Mouse (Mus musculus) limb, embryonic 12.5 days (tissue): Measurements from ENCODE around the gene Sigirr. TPM values are rescaled to one million over a fixed set of nuclear protein-coding genes. Genes with fewer than 3 reads are reported as not detected.

Source experiments
- ATAC-seq: fragments of 200-750 bp; cut with Nextera tagmentation; 2 replicates; pipeline ENCODE4 v1.8.0; 2017; ENCODE audit warnings: low read depth, moderate TSS enrichment; ENCODE audit not compliant: insufficient number of reproducible peaks, insufficient read depth, low FRiP score, low TSS enrichment
- H3K27ac ChIP-seq: fragments of 300-500 bp; sonication (generic); 2 replicates; pipeline ENCODE4 v1.5.1; 2016; ENCODE audit warnings: mild to moderate bottlenecking, moderate library complexity
- H3K27me3 ChIP-seq: fragments of 300-500 bp; sonication (generic); 2 replicates; pipeline ENCODE4 v1.6.1; 2016; ENCODE audit warnings: mild to moderate bottlenecking, moderate library complexity
- H3K36me3 ChIP-seq: fragments of 300-500 bp; sonication (generic); 2 replicates; pipeline ENCODE4 v1.6.1; 2016; ENCODE audit warnings: mild to moderate bottlenecking, moderate library complexity
- H3K4me1 ChIP-seq: fragments of 300-500 bp; sonication (generic); replicated peaks from 2 replicates; pipeline ENCODE4 v1.6.1; 2016
- H3K4me2 ChIP-seq: fragments of 300-500 bp; sonication (generic); 2 replicates; pipeline ENCODE4 v1.6.1; 2016; ENCODE audit warnings: mild to moderate bottlenecking, moderate library complexity
- H3K4me3 ChIP-seq: fragments of 300-500 bp; sonication (generic); replicated peaks from 2 replicates; pipeline ENCODE4 v1.5.1; 2016; ENCODE audit warnings: mild to moderate bottlenecking
- H3K9ac ChIP-seq: fragments of 300-500 bp; sonication (generic); replicated peaks from 2 replicates; pipeline ENCODE4 v1.6.1; 2016; ENCODE audit warnings: mild to moderate bottlenecking, moderate library complexity
- H3K9me3 ChIP-seq: fragments of 300-500 bp; sonication (generic); 2 replicates; pipeline ENCODE4 v1.6.1; 2016; ENCODE audit warnings: mild to moderate bottlenecking, moderate library complexity
- WGBS: fragments of 180-500 bp; shearing (Covaris S2); methylation state at CpG from one replicate; pipeline ENCODE4 v1.1.7; 2016; 5-methylcytosine and 5-hydroxymethylcytosine counted together
- polyA plus RNA-seq: library from polyadenylated mRNA; unstranded; fragments of >200 nt; fragmentation: Nextera tagmentation; extraction: Ambion mirVana; gene quantifications from 2 replicates; pipeline ENCODE4 v1.2.1, GENCODE M21; 2016

Sigirr gene
- polyA plus RNA-seq, 1 experiment from 2014 or later: 2.5 TPM

GRCm38 (mm10) chr7:141131024-141131820 lies 30.9 kb upstream of the Sigirr start:
- under 1% methylated on average over 59 of the region's 59 CpGs for WGBS
- Histone ChIP-seq H3K4me2 (peak overlapping the region; percentile 84), H3K4me3 (peak overlapping the region; percentile 88), H3K9ac (peak overlapping the region; percentile 89), H3K36me3 (peaks cover 24% of the 10 kb centered on the region), H3K27ac (peak overlapping the region; percentile 64; the same call in 1 of the 2 replicates), H3K9me3 (no peaks in the 10 kb centered on the region), H3K27me3 (no peaks in the 10 kb centered on the region), H3K4me1 (peaks cover 14% of the 10 kb centered on the region)
- peak; percentile 98 for ATAC-seq

- Histone ChIP-seq H3K27ac (peak overlapping the region; percentile 89), H3K9ac (peak overlapping the region; percentile 66), H3K4me3 (peak overlapping the region; percentile 56), H3K4me2 (peak overlapping the region; percentile 69), H3K27me3 (0 out of 2 replicates have a peak, but pooled peaks cover under 1% of the 10 kb centered on the region), H3K36me3 (no peaks in the 10 kb centered on the region), H3K4me1 (peaks cover 4% of the 10 kb centered on the region; the same call in 1 of the 2 replicates), H3K9me3 (no peaks in the 10 kb centered on the region)
- whole genome bisulfite sequencing: 3% methylated on average over 15 of the region's 15 CpGs
- no peak; the same call in 1 of the 2 replicates for ATAC-seq
Observed at GRCm38 (mm10) chr7:141123517-141123856, 23.1 kb upstream of the Sigirr start.

GRCm38 (mm10) chr7:141122689-141123516 lies 22.5 kb upstream of the Sigirr start:
- Histone ChIP-seq H3K9ac (peak overlapping the region; percentile 66), H3K27ac (peak overlapping the region; percentile 89), H3K36me3 (no peaks in the 10 kb centered on the region), H3K4me3 (peak overlapping the region; percentile 56), H3K27me3 (peaks cover 6% of the 10 kb centered on the region; the same call in 1 of the 2 replicates), H3K9me3 (no peaks in the 10 kb centered on the region), H3K4me1 (peaks cover 4% of the 10 kb centered on the region; the same call in 1 of the 2 replicates), H3K4me2 (peak overlapping the region; percentile 69)
- peak; percentile 99 for ATAC-seq
- 1% methylated on average over 29 of the region's 29 CpGs for WGBS

- Histone ChIP-seq H3K4me2 (peak within 1 kb of the TSS; percentile 69), H3K27ac (peak within 1 kb of the TSS; percentile 89), H3K4me3 (peak within 1 kb of the TSS; percentile 56), H3K27me3 (peaks cover 11% of the 10 kb centered on the region; the same call in 1 of the 2 replicates), H3K9ac (peak within 1 kb of the TSS; percentile 66), H3K36me3 (no peaks in the 10 kb centered on the region), H3K4me1 (peaks cover 4% of the 10 kb centered on the region; the same call in 1 of the 2 replicates), H3K9me3 (no peaks in the 10 kb centered on the region)
- no peak for ATAC-seq
- WGBS: 39% methylated on average over 14 of the region's 14 CpGs
Observed at GRCm38 (mm10) chr7:141122245-141122644, 21.9 kb upstream of the Sigirr start, which contains the start of gene Ptdss2. TSS of gene Ptdss2 (plus strand) at chr7:141122382.

DNA sequence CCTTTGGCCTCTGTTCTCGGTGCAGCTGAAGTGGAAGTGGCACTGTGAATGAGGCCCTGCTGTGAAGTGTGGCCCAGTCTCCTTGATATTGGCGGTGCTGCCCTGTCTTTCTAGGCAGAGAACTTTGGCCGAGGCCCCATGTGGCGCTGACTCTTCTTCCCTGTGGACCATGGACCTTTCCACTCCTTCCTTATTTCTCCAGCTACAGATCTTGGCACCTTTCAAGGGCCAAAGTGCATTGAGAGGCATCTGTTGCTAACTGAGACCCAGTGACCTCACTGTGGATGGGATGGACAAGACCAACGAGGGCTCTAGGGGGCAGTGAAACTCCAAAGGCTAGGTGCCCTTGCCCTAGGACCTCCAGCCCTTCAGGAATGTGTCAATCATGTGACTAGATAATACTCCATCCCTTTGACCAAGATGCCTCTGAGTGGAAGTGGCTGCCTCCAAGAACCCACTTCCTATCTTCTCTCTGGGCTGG lies 20.7 kb upstream of the Sigirr start:
- Histone ChIP-seq H3K4me3 (no peak overlapping the region), H3K9me3 (no peaks in the 10 kb centered on the region), H3K27ac (no peak overlapping the region), H3K36me3 (no peaks in the 10 kb centered on the region), H3K4me1 (peaks cover 4% of the 10 kb centered on the region; the same call in 1 of the 2 replicates), H3K4me2 (no peak overlapping the region), H3K9ac (no peak overlapping the region), H3K27me3 (peaks cover 19% of the 10 kb centered on the region; the same call in 1 of the 2 replicates)
- WGBS: 76% methylated on average over 5 of the region's 5 CpGs
- no peak for ATAC-seq

GRCm38 (mm10) chr7:141120605-141121004 lies 20.2 kb upstream of the Sigirr start:
- H3K27me3 ChIP-seq: peaks cover 24% of the 10 kb centered on the region; the same call in 1 of the 2 replicates
- no peak for ATAC-seq
- no peak overlapping the region for H3K27ac ChIP-seq
- H3K9ac ChIP-seq: no peak overlapping the region
- no peak overlapping the region for H3K4me2 ChIP-seq
- H3K4me3 ChIP-seq: no peak overlapping the region
- peaks cover 4% of the 10 kb centered on the region; the same call in 1 of the 2 replicates for H3K4me1 ChIP-seq
- H3K36me3 ChIP-seq: no peaks in the 10 kb centered on the region
- H3K9me3 ChIP-seq: no peaks in the 10 kb centered on the region
- 90% methylated on average over 3 of the region's 3 CpGs for WGBS

DNA sequence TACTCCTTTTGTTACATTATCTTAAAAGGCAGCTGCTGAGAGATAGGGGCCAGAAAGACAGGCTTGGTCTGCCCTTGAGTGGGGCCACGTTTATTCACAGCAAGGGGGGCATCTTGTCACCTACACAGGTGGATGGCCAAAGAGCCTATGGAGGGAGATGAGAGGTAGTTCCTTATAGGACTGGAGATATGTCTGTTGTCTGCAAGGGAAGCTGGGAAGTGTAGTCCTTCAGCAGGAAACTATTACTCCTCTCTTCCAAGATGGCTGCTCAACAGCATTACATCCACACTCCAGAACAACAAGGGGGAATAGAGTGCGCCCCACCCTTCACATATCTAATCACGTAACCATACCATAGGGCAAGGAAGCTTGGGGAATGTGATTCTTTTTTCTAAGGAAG lies 19.1 kb upstream of the Sigirr start:
- 70% methylated on average over 3 of the region's 3 CpGs for WGBS
- Histone ChIP-seq H3K4me1 (peaks cover 4% of the 10 kb centered on the region; the same call in 1 of the 2 replicates), H3K27me3 (peaks cover 26% of the 10 kb centered on the region; the same call in 1 of the 2 replicates), H3K27ac (no peak overlapping the region), H3K4me3 (no peak overlapping the region), H3K36me3 (no peaks in the 10 kb centered on the region), H3K9me3 (no peaks in the 10 kb centered on the region), H3K4me2 (no peak overlapping the region), H3K9ac (no peak overlapping the region)
- no peak for ATAC-seq

DNA sequence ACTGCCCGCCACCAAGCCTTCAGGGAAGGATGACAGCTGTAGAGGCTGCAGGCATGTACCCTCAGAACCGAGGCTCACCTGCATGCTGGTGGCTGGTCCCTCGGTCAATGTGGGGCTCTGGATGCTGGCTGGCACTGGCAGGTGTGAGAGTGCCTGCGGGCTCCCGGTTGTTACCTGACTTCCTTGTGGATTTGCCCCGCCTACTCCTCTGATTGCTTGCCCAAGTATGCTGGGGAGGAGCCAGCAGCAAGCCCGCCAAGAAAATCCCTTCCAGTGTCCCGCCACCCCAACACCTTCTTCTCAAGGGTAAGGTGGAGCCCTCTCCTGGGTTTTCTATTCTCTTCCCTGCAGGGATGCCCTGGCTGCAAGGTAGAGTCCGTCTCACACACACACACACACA lies 17.3 kb upstream of the Sigirr start, which contains the start of gene Ano9:
Gene Ano9 (minus strand): TSS at position 171 of the 400 bp plus-strand sequence.
- no peak within 1 kb of the TSS for H3K27ac ChIP-seq
- H3K4me2 ChIP-seq: peak within 1 kb of the TSS; percentile 41
- peak within 1 kb of the TSS; percentile 22 for H3K4me3 ChIP-seq
- H3K9me3 ChIP-seq: no peaks in the 10 kb centered on the region
- WGBS: 7% methylated on average over 8 of the region's 9 CpGs
- H3K9ac ChIP-seq: no peak within 1 kb of the TSS
- H3K27me3 ChIP-seq: peaks cover 26% of the 10 kb centered on the region
- no peaks in the 10 kb centered on the region for H3K4me1 ChIP-seq
- no peaks in the 10 kb centered on the region for H3K36me3 ChIP-seq
- no peak for ATAC-seq

DNA sequence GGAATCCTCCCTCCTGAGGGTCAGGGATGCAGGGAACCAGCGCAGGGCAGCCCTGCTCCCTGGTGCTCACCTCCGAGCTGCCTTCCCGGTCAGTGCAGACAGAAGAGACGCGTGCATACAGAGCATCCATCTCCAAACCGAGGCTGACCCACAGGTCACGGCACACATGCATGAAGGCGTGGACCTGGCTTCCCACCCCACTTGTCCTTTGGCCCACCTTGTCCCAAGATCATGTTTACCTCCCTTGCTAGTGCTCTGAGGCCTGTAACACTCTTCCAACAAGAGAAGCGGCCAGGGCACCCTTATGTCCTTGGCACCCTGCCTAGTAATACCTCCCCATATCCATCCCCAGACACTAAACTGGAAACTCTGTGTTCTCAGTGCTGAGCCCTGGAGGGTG lies 15.5 kb upstream of the Sigirr start:
- H3K27ac ChIP-seq: no peak overlapping the region
- 88% methylated on average over 9 of the region's 9 CpGs for WGBS
- H3K9ac ChIP-seq: no peak overlapping the region
- no peak overlapping the region for H3K4me2 ChIP-seq
- no peaks in the 10 kb centered on the region for H3K9me3 ChIP-seq
- no peaks in the 10 kb centered on the region for H3K36me3 ChIP-seq
- H3K4me1 ChIP-seq: no peaks in the 10 kb centered on the region
- no peak for ATAC-seq
- H3K27me3 ChIP-seq: peaks cover 26% of the 10 kb centered on the region
- H3K4me3 ChIP-seq: no peak overlapping the region

DNA sequence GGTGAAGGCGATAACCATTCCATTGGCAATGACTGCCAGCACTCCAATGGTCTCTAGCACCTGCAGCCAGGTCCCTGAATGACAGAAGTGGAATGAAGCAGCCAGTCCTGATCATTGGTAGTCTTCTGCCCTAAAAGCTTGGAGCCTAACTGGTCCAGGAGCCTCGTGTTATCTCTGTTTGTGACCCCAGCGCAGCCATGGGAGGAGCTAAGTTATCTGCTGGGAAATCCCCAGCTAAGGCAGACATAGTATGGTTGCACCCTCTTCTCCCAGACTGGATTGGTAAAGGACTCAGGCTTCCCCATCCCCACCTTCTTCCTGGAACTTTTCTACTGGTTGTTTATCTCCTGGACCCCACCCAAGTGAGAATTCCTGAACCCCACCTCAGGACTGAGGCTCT lies 2.8 kb upstream of the Sigirr start:
- H3K27ac ChIP-seq: no peak overlapping the region
- H3K4me1 ChIP-seq: peaks cover 12% of the 10 kb centered on the region; the same call in 1 of the 2 replicates
- no peak for ATAC-seq
- H3K36me3 ChIP-seq: no peaks in the 10 kb centered on the region
- H3K4me2 ChIP-seq: no peak overlapping the region
- H3K9me3 ChIP-seq: no peaks in the 10 kb centered on the region
- H3K4me3 ChIP-seq: no peak overlapping the region
- 71% methylated on average over 3 of the region's 3 CpGs for WGBS
- no peak overlapping the region for H3K9ac ChIP-seq
- H3K27me3 ChIP-seq: peaks cover 57% of the 10 kb centered on the region

GRCm38 (mm10) chr7:141097177-141097576 lies 3.2 kb downstream of the Sigirr start:
- Histone ChIP-seq H3K4me2 (no peak overlapping the region), H3K9ac (no peak overlapping the region), H3K27me3 (peaks cover 69% of the 10 kb centered on the region), H3K4me3 (no peak overlapping the region), H3K36me3 (no peaks in the 10 kb centered on the region), H3K9me3 (no peaks in the 10 kb centered on the region), H3K4me1 (peaks cover 21% of the 10 kb centered on the region; the same call in 1 of the 2 replicates), H3K27ac (no peak overlapping the region)
- no peak for ATAC-seq
- WGBS: 80% methylated on average over 5 of the region's 5 CpGs
